Mouse (Mus musculus): ENCODE results near the gene Arhgef3.

GRCm38 (mm10) chr14:27401717-27402278, 287.1 kb downstream of the Arhgef3 start:
- TF ChIP-seq GATA1 (IDR thresholded peaks at IDR 0.05; ENCODE audit: borderline replicate concordance, low read length) (no peak), CTCF (IDR thresholded peaks at IDR 0.05; ENCODE audit: low read depth, low read length) (no peak), POLR2AphosphoS5 (IDR thresholded peaks at IDR 0.05; ENCODE audit: insufficient replicate concordance, low read depth, low read length) (no peak), GATA2 (IDR thresholded peaks at IDR 0.05; ENCODE audit: borderline replicate concordance, low read depth, low read length) (no peak), TAL1 (conservative IDR thresholded peaks at IDR 0.05; ENCODE audit: low read depth, low read length) (no peak)

All from G1E (cell line).